Mouse (Mus musculus): ENCODE measurements at regions not wholly inside any gene's neighbourhood (a gene's known extent, or its start where the extent isn't known, plus 50 kb on each side); places are given as distances from the start of the nearest gene placed in this dataset.

- no peak for TF ChIP-seq EP300 (optimal IDR thresholded peaks at IDR 0.05)
- TF ChIP-seq CTCF (IDR thresholded peaks at IDR 0.05; ENCODE audit: low read depth), result no peak
Measured at GRCm38 (mm10) chr7:137576251-137576650, 138.8 kb downstream of the Glrx3 start.

All from stomach, postnatal 0 days (tissue).